Mouse (Mus musculus) forebrain, embryonic 16.5 days (tissue): ENCODE data around the gene Tex261. TPM values are rescaled to one million over a fixed set of nuclear protein-coding genes. Genes with fewer than 3 reads are reported as not detected.

Source experiments
- ATAC-seq: fragments of 200-750 bp; cut with Nextera tagmentation; 2 replicates; pipeline ENCODE4 v1.8.0; 2017; ENCODE audit warnings: mild to moderate bottlenecking, moderate library complexity
- H3K27ac ChIP-seq: fragments of 300-500 bp; sonication (generic); 2 replicates; pipeline ENCODE4 v1.5.1; 2014; ENCODE audit warnings: low read length, control low read depth
- H3K27me3 ChIP-seq: fragments of 300-500 bp; sonication (generic); replicated peaks from 2 replicates; pipeline ENCODE4 v1.6.1; 2014; ENCODE audit warnings: low read length; ENCODE audit not compliant: control insufficient read depth, insufficient read depth
- H3K36me3 ChIP-seq: fragments of 300-500 bp; sonication (generic); 2 replicates; pipeline ENCODE4 v1.6.1; 2014; ENCODE audit not compliant: control insufficient read depth, insufficient read depth
- H3K4me1 ChIP-seq: fragments of 300-500 bp; sonication (generic); replicated peaks from 2 replicates; pipeline ENCODE4 v1.6.1; 2014; ENCODE audit warnings: low read length; ENCODE audit not compliant: control insufficient read depth, insufficient read depth
- H3K4me2 ChIP-seq: fragments of 300-500 bp; sonication (generic); 2 replicates; pipeline ENCODE4 v1.6.1; 2014; ENCODE audit warnings: mild to moderate bottlenecking, low read length, control low read depth
- H3K4me3 ChIP-seq: fragments of 300-500 bp; sonication (generic); replicated peaks from 2 replicates; pipeline ENCODE4 v1.5.1; 2014; ENCODE audit warnings: mild to moderate bottlenecking, low read length, control low read depth
- H3K9ac ChIP-seq: fragments of 300-500 bp; sonication (generic); replicated peaks from 2 replicates; pipeline ENCODE4 v1.6.1; 2014; ENCODE audit warnings: low read depth, low read length, control low read depth
- H3K9me3 ChIP-seq: fragments of 300-500 bp; sonication (generic); 2 replicates; pipeline ENCODE4 v1.6.1; 2016; ENCODE audit warnings: low read length; ENCODE audit not compliant: control insufficient read depth
- WGBS: fragments of 180-500 bp; shearing (Covaris S2); extraction: QIAGEN DNeasy Blood & Tissue Kit; methylation state at CpG from one replicate; pipeline ENCODE4 v1.1.7; 2014; 5-methylcytosine and 5-hydroxymethylcytosine counted together
- polyA plus RNA-seq: library from polyadenylated mRNA; unstranded; fragments of >200 nt; fragmentation: Nextera tagmentation; extraction: Ambion mirVana; gene quantifications from 2 replicates; pipeline ENCODE4 v1.2.1, GENCODE M21; 2015

Tex261 gene
- polyA plus RNA-seq: 63.1 and 79.0 TPM in 2 replicates

DNA sequence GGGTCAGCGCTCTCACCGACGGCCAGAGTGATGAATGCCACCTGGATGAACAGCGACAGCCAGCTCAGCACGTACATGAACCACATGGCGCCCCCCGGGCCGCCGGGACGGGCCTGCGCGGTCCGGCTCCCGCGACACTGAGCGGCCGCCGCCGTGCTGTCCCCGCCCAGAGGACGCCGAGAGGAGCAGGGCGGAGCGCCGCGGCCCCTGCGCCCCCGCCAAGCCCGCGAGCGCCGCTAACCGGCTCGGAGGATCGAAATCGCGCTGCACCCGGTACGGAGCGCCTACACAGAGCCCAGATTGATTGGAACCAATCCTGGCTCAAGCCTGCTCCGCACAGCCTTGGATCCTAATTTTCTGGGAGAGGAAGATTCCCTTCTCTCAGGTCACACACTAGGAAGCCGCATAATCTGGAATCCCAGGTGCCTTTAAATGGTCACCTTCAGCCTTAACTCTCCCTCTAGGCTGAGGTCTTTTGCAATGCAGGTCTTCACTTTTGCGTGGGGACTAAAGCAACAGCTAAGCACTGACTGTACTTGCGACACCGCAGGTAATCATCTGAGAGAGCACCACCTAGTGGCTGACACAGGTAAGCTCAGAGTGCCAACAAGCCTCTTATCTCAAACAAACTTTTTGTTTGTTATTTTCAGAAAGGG, at the start of gene Tex261:
Gene Tex261 (minus strand): TSS at position 176 of the 656 bp plus-strand sequence.
- H3K9me3 ChIP-seq: no peaks in the 10 kb centered on the region
- H3K9ac ChIP-seq: peak within 1 kb of the TSS; percentile 92
- H3K36me3 ChIP-seq: no peaks in the 10 kb centered on the region; the same call in 1 of the 2 replicates
- H3K4me3 ChIP-seq: peak within 1 kb of the TSS; percentile 88
- under 1% methylated on average over 45 of the region's 45 CpGs for WGBS
- H3K27ac ChIP-seq: peak within 1 kb of the TSS; percentile 62
- ATAC-seq: peak; percentile 99
- H3K4me1 ChIP-seq: peaks cover 21% of the 10 kb centered on the region
- H3K27me3 ChIP-seq: no peaks in the 10 kb centered on the region
- H3K4me2 ChIP-seq: peak within 1 kb of the TSS; percentile 62

DNA sequence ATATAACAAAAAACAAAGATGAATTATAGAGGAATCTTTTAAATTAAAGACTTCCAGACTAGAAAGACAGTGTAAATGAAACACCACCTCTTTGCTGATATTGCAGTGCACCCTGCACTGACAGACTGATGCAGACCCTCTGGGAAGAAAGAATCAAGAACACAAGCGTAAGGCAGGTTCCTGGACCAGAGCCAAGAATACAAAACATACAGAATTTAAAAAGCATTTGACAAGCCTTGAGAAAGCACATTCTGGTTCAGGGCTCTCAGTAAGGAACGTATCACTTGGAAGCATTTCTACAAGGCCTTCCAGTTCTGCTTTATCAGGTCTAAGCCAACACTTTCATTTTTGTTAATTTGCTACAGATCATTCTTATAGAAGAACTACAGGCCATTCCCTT, 46.2 kb upstream of the Tex261 start:
- H3K27ac ChIP-seq: peak overlapping the region; percentile 4; the same call in 1 of the 2 replicates
- WGBS: 12% methylated on average over 2 of the region's 2 CpGs

GRCm38 (mm10) chr6:83820727-83821515, 45.3 kb upstream of the Tex261 start:
- WGBS: 68% methylated on average over 2 of the region's 2 CpGs
- no peaks in the 10 kb centered on the region for H3K27me3 ChIP-seq
- H3K4me3 ChIP-seq: no peak overlapping the region
- H3K4me1 ChIP-seq: peaks cover 22% of the 10 kb centered on the region
- H3K36me3 ChIP-seq: no peaks in the 10 kb centered on the region; the same call in 1 of the 2 replicates
- peaks cover 2% of the 10 kb centered on the region; the same call in 1 of the 2 replicates for H3K9me3 ChIP-seq
- H3K4me2 ChIP-seq: no peak overlapping the region
- peak overlapping the region; percentile 59 for H3K27ac ChIP-seq
- no peak overlapping the region for H3K9ac ChIP-seq
- 0 out of 2 replicates have a peak, but pooled peaks have one; percentile 36 for ATAC-seq

More for the DNA sequence above, 46.2 kb upstream of the Tex261 start:
- Histone ChIP-seq H3K4me3 (no peak overlapping the region), H3K9ac (no peak overlapping the region), H3K4me1 (peaks cover 22% of the 10 kb centered on the region), H3K9me3 (peaks cover 2% of the 10 kb centered on the region; the same call in 1 of the 2 replicates), H3K36me3 (no peaks in the 10 kb centered on the region), H3K4me2 (no peak overlapping the region), H3K27me3 (no peaks in the 10 kb centered on the region)
- peak; percentile 31; the same call in 1 of the 2 replicates for ATAC-seq

DNA sequence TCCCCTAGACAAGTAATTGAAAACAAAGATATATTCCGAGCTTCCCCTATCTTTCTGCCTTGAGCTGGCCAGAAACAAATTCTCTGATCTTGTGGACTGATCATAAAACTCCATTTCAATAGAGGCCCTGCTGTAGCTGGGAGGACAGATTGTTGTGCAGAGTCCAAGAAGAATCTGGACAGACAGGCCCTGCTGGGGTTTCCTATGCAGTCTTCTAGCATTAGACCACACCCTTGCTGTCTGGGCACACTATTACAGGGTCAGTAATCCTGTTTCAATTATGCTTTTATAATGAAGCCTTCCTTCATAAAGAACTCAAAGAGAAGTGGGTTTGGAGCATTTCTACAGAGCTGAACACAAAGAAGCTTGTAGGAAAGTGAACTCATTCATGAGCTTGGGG, 43.4 kb upstream of the Tex261 start:
- Histone ChIP-seq H3K36me3 (no peaks in the 10 kb centered on the region; the same call in 1 of the 2 replicates), H3K27me3 (no peaks in the 10 kb centered on the region), H3K27ac (no peak overlapping the region), H3K4me1 (peaks cover 22% of the 10 kb centered on the region), H3K9ac (no peak overlapping the region), H3K9me3 (peaks cover 2% of the 10 kb centered on the region; the same call in 1 of the 2 replicates), H3K4me3 (no peak overlapping the region), H3K4me2 (no peak overlapping the region)
- 26% methylated on average over 1 of the region's 1 CpGs for WGBS
- no peak for ATAC-seq

DNA sequence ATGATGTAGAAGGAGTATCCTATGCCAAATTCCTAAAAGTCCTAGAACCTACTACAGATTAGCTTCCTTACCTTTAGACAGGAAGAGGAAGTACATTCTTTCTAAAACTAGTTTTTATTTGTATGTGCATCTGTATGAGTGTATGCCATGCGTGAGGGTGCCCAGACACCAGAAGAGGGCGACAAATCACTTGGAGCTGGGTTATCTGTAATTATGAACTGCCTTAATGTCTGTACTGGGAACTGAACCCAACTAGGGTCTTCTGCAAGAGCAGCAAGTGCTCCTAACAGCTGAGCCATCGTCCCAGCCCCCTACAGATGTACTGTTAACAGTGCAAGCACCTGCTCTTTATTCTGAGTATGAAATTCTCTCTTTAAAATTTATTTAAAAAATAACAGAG, 40.2 kb upstream of the Tex261 start:
- Histone ChIP-seq H3K9me3 (peaks cover 2% of the 10 kb centered on the region; the same call in 1 of the 2 replicates), H3K4me3 (no peak overlapping the region), H3K36me3 (peaks cover 8% of the 10 kb centered on the region), H3K27ac (no peak overlapping the region), H3K4me1 (peaks cover 7% of the 10 kb centered on the region), H3K27me3 (no peaks in the 10 kb centered on the region), H3K9ac (no peak overlapping the region), H3K4me2 (no peak overlapping the region)
- ATAC-seq: no peak
- 96% methylated on average over 3 of the region's 3 CpGs for WGBS

DNA sequence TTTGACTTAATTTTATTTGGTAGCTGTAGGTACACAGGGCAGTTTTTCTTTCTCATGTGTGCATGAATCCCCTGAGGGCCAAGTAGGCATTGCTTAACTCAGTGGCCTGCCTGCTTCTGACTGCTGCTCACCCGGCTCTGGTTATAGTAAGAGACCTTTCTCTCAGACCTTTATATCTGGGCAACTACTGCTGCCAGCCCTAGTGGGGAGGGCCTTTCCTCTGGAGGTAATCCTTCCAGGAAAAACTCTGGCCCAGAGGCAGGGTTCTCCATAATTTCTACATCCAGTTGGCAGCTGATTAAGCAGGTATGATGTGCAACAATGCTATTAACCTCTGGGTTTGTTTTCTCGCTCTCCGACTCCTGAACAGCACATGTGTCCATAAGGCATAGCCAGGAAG, 27.2 kb upstream of the Tex261 start:
- 89% methylated on average over 3 of the region's 3 CpGs for WGBS
- H3K4me1 ChIP-seq: no peaks in the 10 kb centered on the region
- H3K4me2 ChIP-seq: no peak overlapping the region
- no peaks in the 10 kb centered on the region for H3K27me3 ChIP-seq
- H3K27ac ChIP-seq: no peak overlapping the region
- no peak overlapping the region for H3K9ac ChIP-seq
- no peaks in the 10 kb centered on the region for H3K9me3 ChIP-seq
- no peak overlapping the region for H3K4me3 ChIP-seq
- no peak for ATAC-seq
- peaks cover 17% of the 10 kb centered on the region for H3K36me3 ChIP-seq

GRCm38 (mm10) chr6:83802033-83802432, 26.4 kb upstream of the Tex261 start:
- no peak overlapping the region for H3K4me2 ChIP-seq
- H3K4me3 ChIP-seq: no peak overlapping the region
- 73% methylated on average over 5 of the region's 5 CpGs for WGBS
- H3K9ac ChIP-seq: no peak overlapping the region
- peaks cover 17% of the 10 kb centered on the region for H3K36me3 ChIP-seq
- no peak overlapping the region for H3K27ac ChIP-seq
- H3K9me3 ChIP-seq: no peaks in the 10 kb centered on the region
- ATAC-seq: no peak
- H3K27me3 ChIP-seq: no peaks in the 10 kb centered on the region
- no peaks in the 10 kb centered on the region for H3K4me1 ChIP-seq

GRCm38 (mm10) chr6:83796686-83797085, 21.1 kb upstream of the Tex261 start:
- H3K36me3 ChIP-seq: peaks cover 2% of the 10 kb centered on the region; the same call in 1 of the 2 replicates
- no peak overlapping the region for H3K9ac ChIP-seq
- H3K4me2 ChIP-seq: no peak overlapping the region
- no peaks in the 10 kb centered on the region for H3K9me3 ChIP-seq
- no peak overlapping the region for H3K27ac ChIP-seq
- no peak overlapping the region for H3K4me3 ChIP-seq
- ATAC-seq: no peak
- peaks cover 9% of the 10 kb centered on the region for H3K4me1 ChIP-seq
- 51% methylated on average over 3 of the region's 3 CpGs for WGBS
- H3K27me3 ChIP-seq: no peaks in the 10 kb centered on the region

DNA sequence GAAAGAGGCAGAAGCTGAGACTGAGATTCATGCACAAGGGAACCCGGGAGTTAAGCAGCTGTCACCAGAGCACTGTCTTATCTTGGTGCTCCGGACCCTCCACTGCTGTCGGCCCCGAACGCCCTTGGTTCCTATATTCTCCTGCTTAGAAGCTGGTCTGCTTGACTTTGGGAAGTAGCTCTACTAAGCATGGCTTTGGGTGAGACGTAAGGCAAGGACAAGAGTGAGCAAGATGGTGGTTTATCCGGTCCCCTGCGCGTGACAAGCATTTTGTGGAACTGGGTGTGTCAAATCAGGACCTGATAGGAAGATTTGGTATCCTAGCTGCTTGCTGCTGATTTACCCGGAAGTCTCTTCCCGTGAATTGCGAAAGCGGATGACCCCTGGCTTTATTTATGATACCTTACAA, 19.9 kb upstream of the Tex261 start:
- Histone ChIP-seq H3K9ac (peak overlapping the region; percentile 97), H3K9me3 (no peaks in the 10 kb centered on the region), H3K27ac (peak overlapping the region; percentile 98), H3K27me3 (no peaks in the 10 kb centered on the region), H3K36me3 (peaks cover 2% of the 10 kb centered on the region; the same call in 1 of the 2 replicates), H3K4me2 (peak overlapping the region; percentile 92), H3K4me3 (peak overlapping the region; percentile 90), H3K4me1 (peaks cover 9% of the 10 kb centered on the region)
- ATAC-seq: peak; percentile 36
- 12% methylated on average over 13 of the region's 13 CpGs for WGBS
